Mouse (Mus musculus) liver, embryonic 14.5 days (tissue): ENCODE results near the gene Mllt3. TPM values are rescaled to one million over a fixed set of nuclear protein-coding genes. Genes with fewer than 3 reads are reported as not detected.

Source experiments
- ATAC-seq: fragments of 200-750 bp; cut with Nextera tagmentation; 2 replicates; pipeline ENCODE4 v1.8.0; 2017; ENCODE audit warnings: moderate number of reproducible peaks, mild to moderate bottlenecking, moderate library complexity; ENCODE audit not compliant: insufficient read depth
- DNase-seq, 3 experiments: peaks; one replicate each; pipeline ENCODE4 v3.0.0-alpha.2; 2012 to 2013; ENCODE audit warnings: low read depth in 3 of 3, low spot score in 3 of 3
- H3K27ac ChIP-seq: fragments of 300-500 bp; sonication (generic); 2 replicates; pipeline ENCODE4 v1.5.1; 2014; ENCODE audit warnings: moderate library complexity, mild to moderate bottlenecking, control low read depth, inconsistent platforms
- H3K27me3 ChIP-seq: fragments of 300-500 bp; sonication (generic); 2 replicates; pipeline ENCODE4 v1.6.1; 2014; ENCODE audit warnings: mild to moderate bottlenecking, low read length, moderate library complexity; ENCODE audit not compliant: control insufficient read depth, insufficient read depth
- H3K36me3 ChIP-seq: fragments of 300-500 bp; sonication (generic); replicated peaks from 2 replicates; pipeline ENCODE4 v1.6.1; 2014; ENCODE audit warnings: low read depth; ENCODE audit not compliant: control insufficient read depth, insufficient read depth
- H3K4me1 ChIP-seq, 2 experiments: fragments of 200-500 bp in 1 of 2; fragments of 300-500 bp in 1 of 2; sonication (generic) in 1 of 2; replicated peaks; 2 replicates each; pipeline ENCODE4 v1.6.1; 2012 to 2014; ENCODE audit warnings: antibody characterized with exemption in 1 of 2, inconsistent platforms in 1 of 2, low read length in 1 of 2; ENCODE audit not compliant: control insufficient read depth in 2 of 2, insufficient read depth in 2 of 2
- H3K4me2 ChIP-seq: fragments of 300-500 bp; sonication (generic); 2 replicates; pipeline ENCODE4 v1.6.1; 2014; ENCODE audit warnings: low read depth, mild to moderate bottlenecking, control low read depth, moderate library complexity
- H3K4me3 ChIP-seq, 2 experiments: fragments of 200-500 bp in 1 of 2; fragments of 300-500 bp in 1 of 2; sonication (generic) in 1 of 2; 2 replicates each; pipeline ENCODE4 v1.5.1; 2012 to 2014; ENCODE audit warnings: low read depth in 2 of 2, low read length in 2 of 2, mild to moderate bottlenecking in 2 of 2, control low read depth in 1 of 2, inconsistent platforms in 1 of 2, moderate library complexity in 1 of 2; ENCODE audit not compliant: insufficient read depth in 1 of 2
- H3K9ac ChIP-seq: fragments of 300-500 bp; sonication (generic); replicated peaks from 2 replicates; pipeline ENCODE4 v1.6.1; 2014; ENCODE audit warnings: mild to moderate bottlenecking, control low read depth, moderate library complexity
- H3K9me3 ChIP-seq: fragments of 300-500 bp; sonication (generic); 2 replicates; pipeline ENCODE4 v1.6.1; 2016; ENCODE audit warnings: low read length, mixed read lengths; ENCODE audit not compliant: control insufficient read depth
- CTCF ChIP-seq: IDR thresholded peaks from 2 replicates; pipeline ENCODE4 v1.5.1; 2016; ENCODE audit warnings: antibody characterized with exemption, low read depth, control low read depth
- EP300 ChIP-seq: IDR thresholded peaks from 2 replicates; pipeline ENCODE4 v1.6.1; 2016; ENCODE audit warnings: antibody characterized with exemption, low read depth
- WGBS: fragments of 180-500 bp; shearing (Covaris S2); extraction: QIAGEN DNeasy Blood & Tissue Kit; methylation state at CpG from one replicate; pipeline ENCODE4 v1.1.7; 2014; ENCODE audit not compliant: insufficient replicate concordance; 5-methylcytosine and 5-hydroxymethylcytosine counted together
- polyA plus RNA-seq, 2 experiments: library from polyadenylated mRNA; depleted of rRNA in 1 of 2; stranded (reverse) in 1 of 2; unstranded in 1 of 2; fragments of >200 nt; fragmentation: Nextera tagmentation in 1 of 2; extraction: Ambion mirVana in 1 of 2; gene quantifications; 2 replicates each; pipeline versions ENCODE4 v1.2.1 to v1.2.3; 2012 to 2014

Mllt3 gene
- polyA plus RNA-seq, 2 experiments, result 52.8 to 87.7 TPM

DNA sequence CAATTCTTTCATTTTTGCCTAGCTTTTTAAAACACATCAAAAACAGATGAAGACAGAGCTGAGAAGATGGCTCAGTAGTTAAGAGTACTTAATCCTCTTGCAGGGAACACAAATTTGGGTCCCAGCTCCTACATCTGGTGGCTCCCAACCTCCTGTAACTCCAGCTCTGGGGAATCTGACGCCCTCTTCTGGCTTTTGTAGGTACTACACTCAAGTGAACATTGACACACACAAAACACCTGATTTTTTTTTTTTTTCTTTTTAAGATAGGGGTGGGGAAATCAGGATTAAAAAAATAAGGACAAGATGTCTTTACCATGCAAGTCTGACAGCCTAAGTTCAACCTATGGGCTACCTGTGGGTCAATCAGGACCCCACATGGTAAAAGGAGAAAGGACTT is 10.5 kb downstream of the Mllt3 start:
- WGBS, result 0% methylated on average over 1 of the region's 1 CpGs
- no peaks in the 10 kb centered on the region for H3K4me1 ChIP-seq
- DNase-seq, result no peak
- no peak overlapping the region for H3K9ac ChIP-seq
- no peak overlapping the region for H3K4me3 ChIP-seq
- no peaks in the 10 kb centered on the region for H3K36me3 ChIP-seq
- no peak overlapping the region for H3K27ac ChIP-seq
- no peaks in the 10 kb centered on the region for H3K9me3 ChIP-seq
- no peak for ATAC-seq
- no peak for TF ChIP-seq EP300
- TF ChIP-seq CTCF, result peak; percentile 59
- H3K4me2 ChIP-seq, result no peak overlapping the region
- no peaks in the 10 kb centered on the region for H3K27me3 ChIP-seq

DNA sequence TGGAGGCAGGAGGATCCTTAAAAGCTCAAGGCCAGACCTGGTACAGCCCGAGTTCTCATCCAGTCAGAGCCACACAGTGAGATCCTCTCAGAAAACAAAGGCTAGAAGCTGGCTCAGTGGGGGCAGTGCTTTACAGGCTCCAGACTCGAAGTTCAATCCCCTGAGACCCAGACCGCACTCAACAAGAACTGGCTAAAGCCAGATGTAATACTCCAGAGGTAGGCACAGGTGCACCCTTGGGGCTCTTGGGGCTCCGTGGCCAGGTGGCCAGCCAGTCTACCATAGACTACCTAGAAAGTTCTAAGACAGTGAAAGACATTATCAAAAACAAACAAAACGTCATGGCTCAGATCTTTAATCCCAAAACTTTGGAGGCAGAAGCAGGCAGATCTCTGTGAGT is 12.7 kb downstream of the Mllt3 start:
- ATAC-seq, result no peak
- Histone ChIP-seq H3K9me3 (no peaks in the 10 kb centered on the region), H3K27ac (no peak overlapping the region), H3K27me3 (no peaks in the 10 kb centered on the region), H3K36me3 (no peaks in the 10 kb centered on the region), H3K9ac (no peak overlapping the region), H3K4me3 (no peak overlapping the region), H3K4me1 (0 out of 4 replicates have a peak, but pooled peaks cover under 1 to 1% of the 10 kb centered on the region in 2 experiments), H3K4me2 (no peak overlapping the region)
- 65% methylated on average over 5 of the region's 5 CpGs for WGBS
- TF ChIP-seq EP300 (no peak), CTCF (no peak)
- no peak for DNase-seq

- DNase-seq (no peak), ATAC-seq (no peak)
- peaks cover 2 to 7% of the 10 kb centered on the region in 2 experiments; a peak in 1 of 4 replicates for H3K4me1 ChIP-seq
- H3K4me3 ChIP-seq, result no peak overlapping the region
- H3K9ac ChIP-seq, result no peak overlapping the region
- no peaks in the 10 kb centered on the region for H3K9me3 ChIP-seq
- H3K36me3 ChIP-seq, result no peaks in the 10 kb centered on the region
- H3K4me2 ChIP-seq, result no peak overlapping the region
- TF ChIP-seq CTCF (no peak), EP300 (no peak)
- no peak overlapping the region for H3K27ac ChIP-seq
- WGBS, result 51% methylated on average over 4 of the region's 4 CpGs
- H3K27me3 ChIP-seq, result no peaks in the 10 kb centered on the region
These were observed 13.5 kb downstream of the Mllt3 start for GRCm38 (mm10) chr4:88019645-88020044.

DNA sequence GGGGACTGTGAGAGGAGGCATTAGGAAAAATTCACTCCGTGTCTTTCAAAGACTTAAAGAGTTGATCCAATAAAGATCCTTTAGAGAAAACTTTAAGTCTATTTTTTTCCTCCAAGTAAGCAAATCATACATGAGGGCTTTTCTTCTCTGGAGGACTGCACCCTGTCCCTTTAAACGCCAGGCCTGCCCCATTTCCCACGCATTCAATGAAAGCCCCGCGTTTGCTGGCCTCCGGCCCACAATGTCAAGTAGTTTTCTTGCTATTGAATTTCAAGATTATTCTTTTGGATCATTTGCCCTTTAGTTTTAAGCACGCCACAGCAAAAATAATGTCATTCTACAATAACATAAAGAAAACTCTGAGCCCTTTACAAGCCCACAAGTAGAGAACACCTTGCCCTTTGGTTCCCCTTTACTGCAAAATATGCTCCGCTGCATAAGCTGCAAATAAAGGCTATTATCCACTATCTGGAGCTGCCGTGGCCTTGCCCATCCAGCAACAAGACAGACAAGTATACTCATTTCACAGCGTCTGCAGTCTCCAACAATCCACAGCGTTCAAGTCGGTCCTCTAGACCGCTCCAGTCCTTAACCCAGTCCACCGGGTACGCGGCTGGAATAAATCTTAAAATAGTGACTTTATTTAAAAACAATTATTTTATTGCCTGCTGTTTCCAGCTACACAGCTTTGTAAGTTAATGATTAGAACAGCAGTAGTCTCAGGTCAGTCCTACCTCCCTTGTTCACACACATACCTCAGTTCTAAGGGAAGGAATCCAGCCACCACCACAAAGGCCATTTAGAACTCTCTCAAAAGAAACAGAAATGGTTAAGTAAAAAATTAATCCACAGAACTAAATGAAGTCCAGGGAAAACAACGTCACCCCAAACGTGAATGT is 15.5 kb downstream of the Mllt3 start:
- H3K9me3 ChIP-seq, result no peaks in the 10 kb centered on the region
- H3K4me1 ChIP-seq, result peaks cover 2 to 7% of the 10 kb centered on the region in 2 experiments; a peak in 1 of 4 replicates
- DNase-seq, result no peak
- H3K9ac ChIP-seq, result no peak overlapping the region
- H3K4me2 ChIP-seq, result no peak overlapping the region
- H3K27ac ChIP-seq, result no peak overlapping the region
- H3K27me3 ChIP-seq, result no peaks in the 10 kb centered on the region
- TF ChIP-seq EP300 (no peak), CTCF (no peak)
- no peaks in the 10 kb centered on the region for H3K36me3 ChIP-seq
- WGBS, result 76% methylated on average over 18 of the region's 18 CpGs
- ATAC-seq, result no peak
- H3K4me3 ChIP-seq, result no peak overlapping the region

- H3K4me1 ChIP-seq, result peaks cover 2 to 7% of the 10 kb centered on the region in 2 experiments; a peak in 1 of 4 replicates
- no peak overlapping the region for H3K4me3 ChIP-seq
- no peak for DNase-seq
- H3K9me3 ChIP-seq, result no peaks in the 10 kb centered on the region
- TF ChIP-seq EP300 (no peak), CTCF (no peak)
- H3K36me3 ChIP-seq, result no peaks in the 10 kb centered on the region
- H3K4me2 ChIP-seq, result no peak overlapping the region
- no peak overlapping the region for H3K27ac ChIP-seq
- no peak for ATAC-seq
- no peaks in the 10 kb centered on the region for H3K27me3 ChIP-seq
- WGBS, result 16% methylated on average over 5 of the region's 5 CpGs
- H3K9ac ChIP-seq, result no peak overlapping the region; the same call in 1 of the 2 replicates
These were observed 17.4 kb downstream of the Mllt3 start for GRCm38 (mm10) chr4:88015765-88016164.
